Mouse (Mus musculus) cerebellum, adult 9-10 months (tissue): ENCODE measurements around the gene BC034090.
"Not testable (repeated sequence)": the region's sequence is repeated elsewhere in the genome, so short reads cannot be mapped to it uniquely, and the experiment has no call there.

Source experiments
- DNase-seq: peaks from one replicate; pipeline ENCODE4 v3.0.0; 2022

Gene BC034090

GRCm38 (mm10) chr1:155243797-155244770 lies at the start of gene BC034090:
Gene BC034090, minus strand, starts transcription at chr1:155244444.
- no peak for DNase-seq

DNA sequence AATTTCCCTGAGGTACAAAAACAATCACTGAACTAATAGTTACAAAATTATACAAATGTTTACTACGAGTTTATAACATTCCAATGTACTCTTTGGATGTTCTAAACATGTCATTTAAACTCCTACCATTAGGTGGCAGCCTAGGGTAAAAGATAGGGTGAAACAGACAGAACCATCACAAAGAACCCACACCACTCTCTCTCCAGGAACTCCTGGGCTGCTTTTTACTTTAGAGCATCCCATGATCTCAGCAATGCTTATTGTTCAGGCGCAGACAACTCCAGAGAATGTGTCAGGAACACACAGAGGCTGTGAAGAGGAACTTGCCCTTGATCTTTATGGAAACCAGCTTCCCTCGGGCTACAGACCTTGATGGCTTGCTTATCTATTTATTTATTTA lies 49.2 kb upstream of the BC034090 start:
- DNase-seq: peak; percentile 83

GRCm38 (mm10) chr1:155289411-155289810 lies 45.2 kb upstream of the BC034090 start:
- no peak for DNase-seq

GRCm38 (mm10) chr1:155288033-155288432 lies 43.8 kb upstream of the BC034090 start:
- DNase-seq: no peak

DNA sequence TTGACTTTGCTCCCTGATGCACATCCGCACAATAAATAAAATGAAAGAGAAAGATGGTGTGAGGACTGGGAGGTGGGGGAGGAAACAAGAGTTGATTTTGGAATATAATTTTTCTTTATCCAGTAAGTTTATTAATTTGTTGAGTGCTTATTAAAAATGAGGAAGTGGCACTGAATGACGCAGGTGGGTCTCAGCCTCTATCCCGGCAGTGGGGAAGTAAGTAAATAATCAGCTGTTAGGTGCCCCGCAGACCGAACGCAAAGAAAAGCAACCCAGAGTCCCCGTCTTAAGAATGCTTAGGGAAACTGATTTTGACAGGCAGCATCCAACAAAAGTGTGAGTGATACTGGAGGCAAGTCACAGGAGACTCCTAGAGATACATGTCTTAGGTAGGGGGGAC lies 39.6 kb upstream of the BC034090 start:
- no peak for DNase-seq

DNA sequence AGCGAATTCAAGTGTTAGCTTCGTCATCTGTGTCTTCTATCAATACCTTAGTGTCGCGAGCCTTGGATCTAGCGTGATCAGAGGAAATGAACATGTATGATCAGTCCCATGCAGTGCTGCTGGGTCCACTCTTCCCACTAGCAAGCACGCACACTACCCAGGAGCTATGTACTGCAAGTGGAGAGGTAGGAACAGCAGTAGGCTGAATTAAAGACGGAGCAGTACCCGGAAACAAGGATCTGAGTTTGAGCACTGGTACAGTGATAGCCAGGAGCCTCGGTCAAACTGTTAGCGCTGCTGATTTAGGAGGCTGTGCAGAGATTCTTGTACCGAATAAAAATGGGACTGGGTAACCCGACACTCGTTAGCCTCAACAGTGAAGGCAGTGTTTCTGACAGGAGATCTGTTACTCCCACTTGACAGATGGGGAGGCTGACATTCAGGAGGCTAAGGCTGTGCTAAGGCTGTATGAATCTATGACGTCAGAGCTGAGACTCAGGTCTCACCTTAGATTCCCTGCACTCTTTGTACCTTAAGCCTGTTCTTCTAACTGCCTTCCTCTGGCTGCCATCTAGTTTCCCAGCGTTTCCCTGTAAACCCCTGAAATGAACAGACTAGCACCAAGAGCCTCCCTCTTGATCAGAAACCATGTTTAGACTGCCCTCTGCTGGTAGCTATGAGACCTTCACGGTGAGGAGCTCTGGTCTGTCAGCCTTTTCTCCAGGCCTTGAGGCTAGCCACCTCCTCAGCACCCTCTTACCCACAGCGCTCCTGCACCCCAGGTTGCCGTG lies 37.0 kb upstream of the BC034090 start:
- peak; percentile 83 for DNase-seq

DNA sequence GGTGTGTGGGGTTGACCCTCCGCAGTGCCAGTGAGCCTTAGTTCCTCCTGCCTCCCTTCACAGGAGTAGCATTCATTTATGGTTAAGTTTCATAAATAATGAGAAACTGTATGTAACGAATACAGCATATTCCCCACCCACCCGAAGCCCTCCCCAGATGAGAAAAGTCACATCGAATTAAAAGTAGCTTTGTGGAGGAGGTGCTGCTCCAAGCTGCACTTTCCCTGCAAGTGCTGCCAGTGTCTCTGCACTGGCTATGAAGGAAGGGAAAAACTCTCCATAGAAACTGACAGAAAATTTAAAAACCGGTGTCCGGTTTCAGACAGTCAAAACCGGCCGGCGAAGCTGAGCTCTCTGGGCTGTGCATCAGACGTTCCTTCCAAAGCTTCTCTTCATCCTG lies 36.1 kb upstream of the BC034090 start:
- no peak for DNase-seq

DNA sequence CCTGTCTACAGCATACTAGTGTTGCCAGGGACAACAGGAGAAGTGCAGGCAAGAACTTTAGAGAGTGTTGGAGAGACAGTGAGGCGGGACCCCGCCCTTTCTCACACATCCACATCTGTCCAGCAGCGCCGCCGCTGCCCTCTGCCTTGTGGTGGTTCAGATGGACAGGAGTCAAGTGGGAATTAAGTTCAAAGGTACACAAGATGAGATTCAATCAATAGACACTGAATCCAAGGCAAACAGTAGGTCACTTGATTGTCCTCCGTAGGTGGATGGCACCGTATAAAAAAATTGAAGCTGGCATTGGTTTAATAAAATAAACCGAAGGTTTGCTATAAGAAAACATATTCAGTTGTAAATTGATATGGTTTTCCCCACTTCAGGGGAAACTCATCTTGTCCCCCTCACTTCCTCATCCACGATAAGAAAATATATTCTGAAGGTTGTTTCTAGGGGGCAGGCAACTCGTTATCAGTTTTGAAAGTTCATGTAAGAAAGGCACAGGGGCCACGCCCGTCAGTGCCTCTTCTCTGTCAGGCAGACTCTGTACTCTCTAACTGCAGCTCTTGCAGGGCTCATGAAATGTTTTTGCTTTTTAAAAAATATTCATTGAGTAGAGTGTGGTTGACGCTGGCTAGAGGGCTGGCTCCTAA lies 32.3 kb upstream of the BC034090 start:
- no peak for DNase-seq

GRCm38 (mm10) chr1:155275793-155276192 lies 31.5 kb upstream of the BC034090 start:
- no peak for DNase-seq

GRCm38 (mm10) chr1:155274976-155275375 lies 30.7 kb upstream of the BC034090 start:
- DNase-seq: peak; percentile 31

- no peak for DNase-seq
These were observed 28.7 kb upstream of the BC034090 start for GRCm38 (mm10) chr1:155272953-155273352.

DNA sequence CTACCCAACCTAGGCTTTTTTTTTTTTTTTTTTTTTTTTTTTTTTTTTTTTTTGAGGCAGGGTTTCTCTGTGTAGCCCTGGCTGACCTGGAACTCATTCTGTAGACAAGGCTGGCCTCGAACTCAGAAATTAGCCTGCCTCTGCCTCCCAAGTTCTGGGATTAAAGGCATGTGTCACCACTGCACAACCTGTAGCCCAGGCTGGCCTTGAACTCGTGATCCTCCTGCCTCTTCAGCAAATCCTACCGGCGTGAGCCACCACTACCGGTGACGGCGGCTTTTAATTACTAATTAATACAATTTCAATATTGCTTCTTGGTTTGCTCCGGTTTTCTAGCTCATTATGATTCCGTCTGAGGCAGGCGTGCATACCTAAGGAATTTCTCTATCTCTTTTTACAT lies 18.3 kb upstream of the BC034090 start:
- DNase-seq: not testable (repeated sequence)

DNA sequence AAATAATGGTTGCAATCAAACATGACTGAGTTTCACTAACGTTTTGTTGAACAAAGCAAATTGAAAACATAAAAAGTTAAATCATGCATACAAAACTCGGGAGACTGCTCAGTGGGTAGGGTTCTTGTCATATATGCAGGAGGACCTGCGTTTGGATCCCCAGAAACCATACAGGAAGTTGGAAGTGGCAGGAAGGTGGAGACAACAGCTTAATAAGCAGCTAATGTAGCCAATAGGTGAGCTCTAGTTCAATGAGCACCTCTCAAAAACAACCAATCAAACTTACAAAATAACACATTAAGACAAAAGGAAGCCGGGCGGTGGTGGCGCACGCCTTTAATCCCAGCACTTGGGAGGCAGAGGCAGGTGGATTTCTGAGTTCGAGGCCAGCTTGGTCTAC lies 10.1 kb upstream of the BC034090 start:
- no peak for DNase-seq

GRCm38 (mm10) chr1:155253126-155253525 lies 8.9 kb upstream of the BC034090 start:
- DNase-seq: no peak

DNA sequence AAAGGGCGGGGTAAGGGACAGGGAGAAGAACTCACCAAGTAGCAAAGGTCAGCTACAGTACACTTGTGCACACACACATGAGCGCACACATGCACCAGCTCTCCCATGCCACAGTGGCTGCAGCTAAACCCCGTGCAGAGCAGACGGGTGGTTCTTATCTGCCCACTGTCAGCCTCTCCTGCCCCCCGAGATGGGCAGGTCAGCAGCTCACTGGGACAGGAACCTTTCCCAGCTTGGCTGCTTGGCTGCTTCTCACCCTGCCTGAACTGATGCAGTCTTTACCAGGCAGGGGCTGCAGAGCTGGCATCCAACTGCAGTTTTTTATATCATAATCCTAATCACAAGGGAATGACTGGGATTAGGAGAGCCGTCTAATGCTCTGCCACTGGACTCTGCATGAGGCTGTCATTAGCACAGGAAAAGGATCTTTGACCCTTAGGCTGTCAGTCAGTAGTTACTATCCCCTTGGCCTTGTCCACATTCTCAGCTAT lies 8.4 kb upstream of the BC034090 start:
- DNase-seq: no peak

DNA sequence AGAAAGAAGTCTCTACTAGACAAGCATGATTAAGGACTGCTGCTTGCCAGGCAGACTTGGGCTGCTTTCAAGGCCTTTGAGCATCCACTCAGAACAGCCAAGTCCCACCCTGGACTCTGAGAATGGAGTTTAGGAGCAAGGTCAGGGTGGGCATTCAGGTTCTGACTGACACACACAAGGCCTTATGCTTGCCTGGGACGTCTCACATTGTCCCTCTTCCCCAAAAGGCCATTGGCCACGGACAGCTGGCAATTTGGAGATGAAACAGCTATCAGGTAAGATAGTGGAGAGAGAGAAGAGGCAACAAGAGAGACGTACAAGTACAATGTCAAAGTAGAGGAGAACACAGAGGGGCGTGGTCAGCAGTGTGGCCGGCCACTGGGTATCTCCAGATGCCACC lies 7.4 kb upstream of the BC034090 start:
- no peak for DNase-seq

- DNase-seq: no peak
These were observed 6.4 kb upstream of the BC034090 start for GRCm38 (mm10) chr1:155250531-155251135.

DNA sequence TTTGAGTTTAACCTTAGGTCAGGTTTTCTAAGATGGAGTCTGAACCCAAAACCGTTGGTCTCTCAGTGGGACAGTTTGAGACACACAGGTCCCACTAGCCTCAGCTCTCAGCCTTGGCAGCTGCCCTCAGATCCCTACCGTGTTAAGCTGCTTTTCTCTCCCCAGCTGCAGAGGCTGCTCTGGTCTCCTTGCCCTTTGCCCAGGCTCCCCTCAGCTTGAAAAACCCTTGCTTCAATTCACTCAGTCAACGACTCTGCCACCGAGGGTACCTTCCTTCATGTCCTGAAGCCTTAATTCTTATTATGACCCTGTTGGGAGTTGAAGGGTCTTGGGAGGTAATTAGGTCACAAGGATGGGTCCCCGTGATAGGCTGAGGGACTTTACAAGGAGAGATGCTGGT lies 5.7 kb upstream of the BC034090 start:
- no peak for DNase-seq

DNA sequence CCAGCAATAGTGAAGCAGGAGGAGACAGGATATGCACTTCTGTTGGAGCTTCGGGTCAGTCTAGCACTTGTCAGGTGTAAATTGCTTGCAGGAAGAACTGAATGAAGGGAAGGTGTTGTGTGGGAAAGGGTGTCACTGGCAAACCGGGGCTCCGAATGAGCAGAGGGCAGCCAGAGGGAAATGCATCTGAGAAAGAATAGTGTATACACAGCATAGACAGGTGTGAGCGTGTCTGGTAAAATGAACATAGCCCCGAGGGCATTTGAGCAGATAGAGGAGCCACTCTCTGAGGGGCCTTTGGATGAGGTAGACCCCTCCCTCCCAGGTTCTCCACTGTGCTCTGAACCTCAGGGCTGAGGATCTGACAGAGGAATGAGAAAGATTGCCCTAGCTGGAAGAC lies 3.8 kb upstream of the BC034090 start:
- DNase-seq: no peak

GRCm38 (mm10) chr1:155247441-155247840 lies 3.2 kb upstream of the BC034090 start:
- DNase-seq: no peak

GRCm38 (mm10) chr1:155245516-155245915 lies 1.3 kb upstream of the BC034090 start:
- DNase-seq: no peak

DNA sequence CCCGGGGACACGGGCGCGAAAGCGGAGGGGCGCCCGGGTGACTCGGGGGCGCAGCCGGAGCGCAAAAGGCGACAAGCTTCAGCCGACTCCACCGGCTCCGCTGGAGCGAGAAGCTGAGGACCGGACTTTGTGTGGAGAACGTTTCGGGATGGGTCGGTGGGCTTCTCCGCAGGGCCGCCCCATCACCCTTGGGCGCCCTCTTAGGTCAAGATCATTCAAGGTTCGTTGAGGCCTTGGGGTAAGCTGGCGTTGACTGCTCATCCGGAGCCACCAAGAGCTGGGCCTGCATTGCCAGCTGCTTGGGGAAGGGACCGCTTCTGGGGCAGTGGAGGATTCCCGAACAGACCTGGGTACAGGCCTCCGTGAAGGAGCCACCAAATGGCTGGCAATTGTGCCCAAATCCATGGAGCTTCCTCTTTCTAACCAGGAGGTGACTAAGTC lies 547 bp upstream of the BC034090 start:
- no peak for DNase-seq

DNA sequence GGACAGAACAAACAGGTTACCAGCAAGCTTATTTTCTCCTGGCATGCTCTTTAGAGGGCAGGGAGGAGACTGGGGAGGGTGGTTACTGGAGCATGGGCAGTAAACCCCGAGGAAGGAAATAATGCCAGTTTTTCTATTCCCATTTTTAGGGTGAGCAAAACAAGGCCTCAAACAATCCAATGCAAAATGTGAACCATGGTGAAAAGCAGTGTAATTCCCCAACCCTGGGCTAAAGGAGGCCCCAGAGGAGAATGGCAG lies 1.8 kb downstream of the BC034090 start:
- no peak for DNase-seq
